Mouse (Mus musculus) midbrain, embryonic 16.5 days (tissue): ENCODE measurements around the gene Ppp1r13b. TPM values are rescaled to one million over a fixed set of nuclear protein-coding genes. Genes with fewer than 3 reads are reported as not detected.

Experiments used
- ATAC-seq: fragments of 200-750 bp; cut with Nextera tagmentation; 2 replicates; pipeline ENCODE4 v1.8.0; 2017; ENCODE audit warnings: moderate TSS enrichment
- H3K27ac ChIP-seq: fragments of 300-500 bp; sonication (generic); 2 replicates; pipeline ENCODE4 v1.5.1; 2014; ENCODE audit warnings: mild to moderate bottlenecking, low read length, mixed read lengths
- H3K27me3 ChIP-seq: fragments of 300-500 bp; sonication (generic); 2 replicates; pipeline ENCODE4 v1.6.1; 2014; ENCODE audit warnings: low read depth, low read length, mixed read lengths; ENCODE audit not compliant: control insufficient read depth, insufficient read depth
- H3K36me3 ChIP-seq: fragments of 300-500 bp; sonication (generic); 2 replicates; pipeline ENCODE4 v1.6.1; 2014; ENCODE audit warnings: mild to moderate bottlenecking, low read length, moderate library complexity, mixed read lengths; ENCODE audit not compliant: control insufficient read depth, insufficient read depth
- H3K4me1 ChIP-seq: fragments of 300-500 bp; sonication (generic); 2 replicates; pipeline ENCODE4 v1.6.1; 2014; ENCODE audit warnings: mild to moderate bottlenecking, low read length, mixed read lengths; ENCODE audit not compliant: control insufficient read depth, insufficient read depth
- H3K4me2 ChIP-seq: fragments of 300-500 bp; sonication (generic); 2 replicates; pipeline ENCODE4 v1.6.1; 2014; ENCODE audit warnings: mild to moderate bottlenecking, low read length, mixed read lengths
- H3K4me3 ChIP-seq: fragments of 300-500 bp; sonication (generic); 2 replicates; pipeline ENCODE4 v1.5.1; 2014; ENCODE audit warnings: low read depth, mild to moderate bottlenecking, low read length, moderate library complexity, mixed read lengths
- H3K9ac ChIP-seq: fragments of 300-500 bp; sonication (generic); 2 replicates; pipeline ENCODE4 v1.6.1; 2014; ENCODE audit warnings: low read depth, low read length, mixed read lengths
- H3K9me3 ChIP-seq: fragments of 300-500 bp; sonication (generic); replicated peaks from 2 replicates; pipeline ENCODE4 v1.6.1; 2014; ENCODE audit warnings: mild to moderate bottlenecking, low read length, mixed read lengths; ENCODE audit not compliant: control insufficient read depth, poor library complexity, severe bottlenecking
- WGBS: fragments of 180-500 bp; shearing (Covaris S2); extraction: QIAGEN DNeasy Blood & Tissue Kit; methylation state at CpG from one replicate; pipeline ENCODE4 v1.1.7; 2014; 5-methylcytosine and 5-hydroxymethylcytosine counted together
- polyA plus RNA-seq: library from polyadenylated mRNA; unstranded; fragments of >200 nt; fragmentation: Nextera tagmentation; extraction: Ambion mirVana; gene quantifications from 2 replicates; pipeline ENCODE4 v1.2.1, GENCODE M21; 2015

Gene Ppp1r13b
- polyA plus RNA-seq, 1 experiment from 2014 or later = 42.9 TPM

DNA sequence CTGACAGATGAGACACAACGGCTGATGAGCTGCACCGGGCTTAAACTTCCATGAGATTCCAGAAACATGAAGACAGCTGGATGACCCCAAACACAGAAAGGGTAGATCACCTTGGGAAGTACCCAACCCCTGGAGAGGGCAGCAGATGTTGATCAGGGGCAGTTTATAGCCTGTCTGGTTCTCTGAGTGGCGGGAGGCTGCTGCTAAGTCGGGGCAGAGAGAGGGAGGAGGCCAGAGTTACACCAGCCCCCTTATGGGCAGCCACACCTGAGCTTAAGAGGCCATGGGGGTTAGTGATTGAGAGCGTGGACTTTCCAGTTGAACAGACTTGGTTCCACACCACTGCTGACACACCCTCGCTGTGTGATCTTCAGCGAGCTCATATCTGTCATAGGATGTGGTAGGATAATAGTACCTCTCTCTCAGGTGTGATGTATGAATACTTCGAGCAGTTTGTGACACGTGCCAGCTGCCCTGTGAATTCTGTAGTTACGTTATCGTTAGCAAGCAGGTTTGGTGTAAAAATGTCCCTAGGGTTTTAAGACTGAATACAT, 1.2 kb upstream of the Ppp1r13b start:
- Histone ChIP-seq H3K4me3 (no peak overlapping the region; the same call in 1 of the 2 replicates), H3K36me3 (no peaks in the 10 kb centered on the region), H3K9ac (peak overlapping the region; percentile 86; the same call in 1 of the 2 replicates), H3K4me1 (peaks cover 12% of the 10 kb centered on the region), H3K27ac (no peak overlapping the region), H3K4me2 (peak overlapping the region; percentile 80), H3K9me3 (no peaks in the 10 kb centered on the region), H3K27me3 (peaks cover 6% of the 10 kb centered on the region; the same call in 1 of the 2 replicates)
- no peak for ATAC-seq
- 74% methylated on average over 11 of the region's 11 CpGs for WGBS

DNA sequence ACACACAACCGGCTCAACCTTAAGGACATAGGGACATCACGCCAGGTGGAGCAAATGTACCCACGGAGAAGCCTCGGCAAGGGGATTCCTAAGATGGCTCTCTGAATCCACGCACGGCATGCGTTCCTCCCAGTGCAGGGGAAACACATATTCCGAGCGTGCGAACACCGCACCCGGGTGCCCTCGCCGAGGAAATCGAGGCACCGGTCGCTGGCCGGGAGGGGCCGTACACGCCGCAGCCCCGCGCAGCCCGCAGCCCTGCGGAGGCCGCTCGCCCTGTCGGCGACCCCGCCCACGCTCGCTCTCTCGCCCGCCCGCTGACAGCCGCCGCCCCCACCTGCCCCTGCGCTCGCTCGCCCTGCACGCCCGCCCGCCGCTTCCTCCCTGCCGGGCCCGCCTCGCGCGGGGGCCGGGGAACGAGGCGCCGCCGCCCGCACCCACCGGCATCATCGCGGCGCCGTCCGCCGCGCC, 454 bp downstream of the Ppp1r13b start:
- peaks cover 12% of the 10 kb centered on the region for H3K4me1 ChIP-seq
- under 1% methylated on average over 37 of the region's 63 CpGs for WGBS
- H3K4me3 ChIP-seq = peak overlapping the region; percentile 89
- H3K27me3 ChIP-seq = peaks cover 6% of the 10 kb centered on the region; the same call in 1 of the 2 replicates
- H3K4me2 ChIP-seq = peak overlapping the region; percentile 80
- peak overlapping the region; percentile 97 for H3K27ac ChIP-seq
- peak overlapping the region; percentile 95 for H3K9ac ChIP-seq
- H3K9me3 ChIP-seq = no peaks in the 10 kb centered on the region
- ATAC-seq = peak; percentile 61
- H3K36me3 ChIP-seq = no peaks in the 10 kb centered on the region

DNA sequence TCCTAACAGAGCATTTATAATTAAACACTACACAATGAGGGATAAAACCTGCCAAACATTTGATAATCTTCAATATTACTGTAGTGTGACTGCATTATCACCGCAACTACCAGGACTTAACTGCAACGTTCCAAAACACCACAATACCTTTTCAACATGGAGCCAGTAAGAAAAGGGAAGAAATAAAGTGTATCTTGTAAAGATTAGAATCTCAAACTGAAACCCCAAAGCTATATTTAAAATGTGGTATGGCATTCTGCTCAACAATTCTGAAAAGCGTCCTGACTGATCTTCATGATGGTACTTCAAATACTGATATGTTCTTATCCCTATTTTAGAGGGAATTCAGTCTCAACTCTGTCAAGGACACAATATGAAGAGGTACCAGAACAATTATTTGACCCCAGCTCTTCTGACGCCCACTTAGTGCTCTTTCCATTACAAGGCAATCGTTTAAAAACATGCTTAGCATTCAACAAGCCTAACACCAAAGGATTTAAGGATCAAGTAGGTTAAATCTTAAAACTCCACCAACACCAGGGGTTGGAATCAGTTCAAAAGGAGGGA, 1.5 kb downstream of the Ppp1r13b start:
- WGBS = 40% methylated on average over 5 of the region's 5 CpGs

DNA sequence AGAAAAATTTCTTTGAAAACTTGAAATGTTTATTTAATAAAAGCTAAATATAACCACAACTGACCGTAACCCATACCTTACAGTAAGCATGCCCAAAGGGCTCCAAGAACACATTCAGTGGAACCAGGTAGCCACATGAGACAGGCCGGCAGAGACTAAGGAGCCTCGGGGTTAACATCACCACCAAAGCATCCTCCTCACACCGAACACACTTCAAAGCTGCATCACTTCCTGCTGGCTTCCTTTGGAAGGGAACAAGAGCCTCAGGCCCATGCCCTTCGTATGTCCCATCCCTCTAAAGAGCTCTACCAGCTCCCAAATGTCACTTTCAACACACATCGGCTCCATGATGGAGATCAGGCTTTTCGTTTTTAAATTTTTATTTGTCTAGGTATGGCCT, 5.4 kb downstream of the Ppp1r13b start:
- Histone ChIP-seq H3K36me3 (no peaks in the 10 kb centered on the region), H3K4me3 (no peak overlapping the region), H3K9me3 (no peaks in the 10 kb centered on the region), H3K4me2 (no peak overlapping the region), H3K4me1 (peaks cover 16% of the 10 kb centered on the region), H3K9ac (no peak overlapping the region), H3K27me3 (no peaks in the 10 kb centered on the region), H3K27ac (no peak overlapping the region)
- WGBS = 78% methylated on average over 7 of the region's 7 CpGs
- ATAC-seq = no peak

More for the DNA sequence above, 1.5 kb downstream of the Ppp1r13b start:
- Histone ChIP-seq H3K27ac (peak overlapping the region; percentile 33; the same call in 1 of the 2 replicates), H3K4me2 (peak overlapping the region; percentile 80), H3K4me1 (peaks cover 15% of the 10 kb centered on the region), H3K9me3 (no peaks in the 10 kb centered on the region), H3K4me3 (peak overlapping the region; percentile 89), H3K9ac (peak overlapping the region; percentile 95), H3K27me3 (peaks cover 6% of the 10 kb centered on the region; the same call in 1 of the 2 replicates), H3K36me3 (no peaks in the 10 kb centered on the region)
- ATAC-seq = no peak

DNA sequence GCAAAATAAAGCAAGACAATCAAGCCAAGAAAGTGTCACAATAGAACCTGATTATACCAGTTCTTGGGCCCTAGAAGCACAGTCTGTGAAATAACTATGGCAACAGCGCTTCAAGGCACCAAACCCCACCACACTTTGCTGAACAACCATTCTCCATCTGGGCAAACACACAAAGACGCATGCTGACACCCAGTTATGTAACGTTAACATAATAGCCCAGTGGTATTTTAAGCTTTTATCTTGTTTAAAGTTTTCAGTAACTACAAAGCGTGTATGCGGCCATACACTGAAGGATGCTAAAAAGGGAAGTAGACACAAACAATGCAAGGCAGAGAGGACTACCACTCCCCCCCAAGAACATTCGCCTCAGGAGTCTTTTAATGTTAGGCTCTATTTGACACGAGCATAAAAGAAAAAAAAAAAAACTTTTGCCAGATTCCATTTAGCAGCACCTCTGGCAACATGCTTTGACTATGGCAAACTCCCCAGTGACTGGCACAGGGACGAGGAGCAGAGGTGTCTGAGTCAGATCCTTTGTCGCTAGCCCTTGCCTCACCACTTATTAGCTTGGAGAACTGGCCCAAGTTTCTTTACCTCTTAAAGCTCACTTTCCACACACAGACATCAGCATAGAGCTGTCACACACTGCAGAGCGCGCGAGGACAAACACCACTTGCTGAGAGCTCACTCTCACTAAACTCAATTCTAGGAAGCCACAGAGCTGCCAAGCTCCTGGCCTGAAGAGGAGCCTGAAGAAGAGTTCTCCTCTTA, 6.6 kb downstream of the Ppp1r13b start:
- WGBS = 49% methylated on average over 12 of the region's 12 CpGs
- peaks cover 12% of the 10 kb centered on the region for H3K4me1 ChIP-seq
- H3K9ac ChIP-seq = no peak overlapping the region
- H3K27ac ChIP-seq = 0 out of 2 replicates have a peak overlapping the region, but pooled peaks have one; percentile 22
- H3K9me3 ChIP-seq = no peaks in the 10 kb centered on the region
- no peaks in the 10 kb centered on the region for H3K27me3 ChIP-seq
- no peaks in the 10 kb centered on the region for H3K36me3 ChIP-seq
- H3K4me2 ChIP-seq = no peak overlapping the region
- ATAC-seq = no peak
- H3K4me3 ChIP-seq = no peak overlapping the region

DNA sequence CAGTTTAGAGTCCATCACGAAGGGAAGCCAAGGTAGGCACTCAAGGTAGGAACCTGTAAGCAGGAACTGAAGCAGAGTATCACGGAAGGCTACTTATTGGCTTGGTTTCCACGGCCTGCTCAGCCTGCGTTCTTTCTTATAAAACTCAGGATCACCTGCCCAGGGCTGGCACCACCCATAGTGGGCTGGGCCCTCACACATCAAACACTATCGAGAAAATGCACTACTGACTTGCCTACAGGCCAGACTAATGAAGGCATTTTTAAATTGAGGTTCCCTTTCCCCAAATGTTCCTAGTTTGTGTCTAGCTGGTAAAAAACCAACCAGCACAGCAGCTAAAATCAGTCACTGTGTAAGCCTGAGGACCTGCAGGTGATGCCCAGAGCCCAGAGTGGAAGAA, 8.3 kb downstream of the Ppp1r13b start:
- no peak overlapping the region for H3K27ac ChIP-seq
- no peak overlapping the region for H3K4me3 ChIP-seq
- peaks cover 7% of the 10 kb centered on the region for H3K4me1 ChIP-seq
- no peaks in the 10 kb centered on the region for H3K9me3 ChIP-seq
- H3K36me3 ChIP-seq = no peaks in the 10 kb centered on the region
- H3K9ac ChIP-seq = no peak overlapping the region
- H3K27me3 ChIP-seq = no peaks in the 10 kb centered on the region
- WGBS = 83% methylated on average over 5 of the region's 5 CpGs
- ATAC-seq = no peak
- H3K4me2 ChIP-seq = no peak overlapping the region

GRCm38 (mm10) chr12:111898686-111899085, 9.2 kb downstream of the Ppp1r13b start:
- Histone ChIP-seq H3K4me1 (peaks cover 7% of the 10 kb centered on the region), H3K27ac (no peak overlapping the region), H3K36me3 (no peaks in the 10 kb centered on the region), H3K9me3 (no peaks in the 10 kb centered on the region), H3K9ac (no peak overlapping the region), H3K4me3 (no peak overlapping the region), H3K4me2 (no peak overlapping the region), H3K27me3 (no peaks in the 10 kb centered on the region)
- ATAC-seq = no peak
- 78% methylated on average over 9 of the region's 9 CpGs for WGBS

DNA sequence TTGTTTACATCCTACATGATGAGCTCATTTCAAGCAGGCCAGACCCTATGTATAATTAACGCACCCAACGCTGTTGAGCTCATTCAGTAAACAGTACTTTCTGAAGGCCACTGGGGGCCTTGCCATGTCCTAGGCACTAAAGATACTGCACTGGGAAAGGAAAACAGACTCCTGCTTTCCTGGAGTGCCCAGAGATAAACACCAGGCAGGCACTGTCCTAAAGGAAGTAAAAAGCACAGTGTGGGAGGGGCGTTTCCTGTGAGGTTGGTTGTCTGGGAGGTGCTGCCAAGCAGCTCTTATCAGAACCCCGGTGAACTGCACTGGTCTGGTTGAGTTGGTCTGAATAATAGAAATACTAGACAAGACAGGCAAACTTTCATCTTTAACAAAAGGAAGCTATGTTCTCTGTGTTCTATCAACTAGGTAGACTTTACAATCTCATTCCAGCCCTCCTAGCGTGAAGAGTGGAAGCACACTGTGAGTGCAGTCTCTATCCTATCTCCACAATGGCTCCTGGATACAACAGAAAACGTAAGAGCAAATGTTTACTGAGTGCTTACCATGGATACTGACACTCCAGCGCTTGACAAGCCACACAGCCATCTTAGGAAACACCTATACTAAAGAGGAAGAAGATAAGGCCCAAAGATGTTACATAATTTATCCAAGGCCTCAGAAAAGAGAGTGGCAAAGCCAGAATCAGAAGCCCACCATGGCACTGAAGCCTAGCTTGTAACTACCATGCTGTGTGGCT, 10.8 kb downstream of the Ppp1r13b start:
- H3K4me1 ChIP-seq = peaks cover 7% of the 10 kb centered on the region
- no peaks in the 10 kb centered on the region for H3K36me3 ChIP-seq
- no peak overlapping the region for H3K4me2 ChIP-seq
- no peaks in the 10 kb centered on the region for H3K27me3 ChIP-seq
- H3K9me3 ChIP-seq = no peaks in the 10 kb centered on the region
- no peak overlapping the region for H3K27ac ChIP-seq
- ATAC-seq = no peak
- no peak overlapping the region for H3K4me3 ChIP-seq
- H3K9ac ChIP-seq = no peak overlapping the region
- WGBS = 67% methylated on average over 7 of the region's 7 CpGs
